Mouse (Mus musculus) R1 (cell line): Measurements from ENCODE around the gene Ofd1.

Experiments used
- DNase-seq: peaks from one replicate; pipeline ENCODE4 v3.0.0-alpha.2; 2018; ENCODE audit warnings: low read depth, low spot score

Ofd1 gene

GRCm38 (mm10) chrX:166360455-166360854 is 80.0 kb downstream of the Ofd1 start:
- DNase-seq: no peak

- no peak for DNase-seq
These were observed 80.5 kb downstream of the Ofd1 start for GRCm38 (mm10) chrX:166359927-166360440.

- DNase-seq: no peak
These were observed 81.5 kb downstream of the Ofd1 start for GRCm38 (mm10) chrX:166358955-166359354.

GRCm38 (mm10) chrX:166356276-166356675 is 84.2 kb downstream of the Ofd1 start:
- DNase-seq: no peak

GRCm38 (mm10) chrX:166354913-166355312 is 85.6 kb downstream of the Ofd1 start:
- DNase-seq: no peak

- no peak for DNase-seq
These were observed 87.1 kb downstream of the Ofd1 start for GRCm38 (mm10) chrX:166353412-166353811.

- DNase-seq: peak; percentile 46
These were observed 88.7 kb downstream of the Ofd1 start for GRCm38 (mm10) chrX:166351790-166352189.

- DNase-seq: no peak
These were observed 91.9 kb downstream of the Ofd1 start for GRCm38 (mm10) chrX:166348634-166349033.

GRCm38 (mm10) chrX:166348086-166348485 is 92.4 kb downstream of the Ofd1 start:
- DNase-seq: no peak

- no peak for DNase-seq
These were observed 96.1 kb downstream of the Ofd1 start for GRCm38 (mm10) chrX:166344228-166345015.

GRCm38 (mm10) chrX:166341795-166342194 is 98.7 kb downstream of the Ofd1 start:
- DNase-seq: no peak
